Mouse (Mus musculus) small intestine, adult 2 months (tissue): ENCODE measurements around the gene Btnl1.

Source experiments
- CTCF ChIP-seq: fragments of 200-500 bp; IDR thresholded peaks from 2 replicates; pipeline ENCODE4 v1.5.1; 2012; ENCODE audit warnings: low read depth, mild to moderate bottlenecking, control low read depth, inconsistent platforms, low read length, moderate library complexity, mixed read lengths; ENCODE audit not compliant: insufficient replicate concordance, insufficient read length; ENCODE audit errors: extremely low read depth
- POLR2A ChIP-seq: fragments of 200-500 bp; IDR thresholded peaks from 2 replicates; pipeline ENCODE4 v1.6.1; 2012; ENCODE audit warnings: low read depth, mild to moderate bottlenecking, control low read depth, inconsistent platforms, low read length, moderate library complexity

GRCm38 (mm10) chr17:34354539-34354938, 22.4 kb upstream of the Btnl1 start, which contains the start of gene Btnl2:
- TF ChIP-seq CTCF (no peak), POLR2A (no peak)
